Mouse (Mus musculus) gastrocnemius, postnatal 25 days (tissue): ENCODE results near the gene Zdhhc16. TPM values are rescaled to one million over a fixed set of nuclear protein-coding genes. Genes with fewer than 3 reads are reported as not detected.

Experiments
- DNase-seq: peaks from one replicate; pipeline ENCODE4 v3.0.0; 2022
- long read RNA-seq, 2 experiments: library from polyadenylated mRNA; stranded (forward); transcript quantifications; one replicate each; pipeline ENCODE4 v2.0.0; 2021
- total RNA-seq, 2 experiments: library from RNA; stranded (reverse); gene quantifications; 1 replicate in 1 of 2; 2 replicates in 1 of 2; pipeline ENCODE4 v1.2.3; 2021

The Zdhhc16 gene
- total RNA-seq = 10 to 100 TPM; 19.2 to 20.5 TPM
- long read RNA-seq, experiment 1, transcript Zdhhc16-201 (11 exons, 1,821 nt) = major isoform, 9 of 36 reads
- long read RNA-seq, experiment 1, partial matches to known transcripts = 2 of 36 reads
- long read RNA-seq, experiment 1, other reads (novel, unspliced or antisense) = 24 of 36 reads
- long read RNA-seq, experiment 2, transcript Zdhhc16-201 (11 exons, 1,821 nt) = major isoform, 15 of 45 reads
- long read RNA-seq, experiment 2, partial matches to known transcripts = 1 of 45 reads
- long read RNA-seq, experiment 2, other reads (novel, unspliced or antisense) = 29 of 45 reads

GRCm38 (mm10) chr19:41933179-41934086, at the start of gene Zdhhc16, which contains the start of gene Exosc1:
Zdhhc16 (plus strand) TSS chr19:41933480.
Exosc1 (minus strand) TSS chr19:41933423.
- peak; percentile 98 for DNase-seq

GRCm38 (mm10) chr19:41883882-41884281, 49.4 kb upstream of the Zdhhc16 start:
- DNase-seq = no peak

GRCm38 (mm10) chr19:41888191-41888590, 45.1 kb upstream of the Zdhhc16 start:
- no peak for DNase-seq

GRCm38 (mm10) chr19:41894959-41895358, 38.3 kb upstream of the Zdhhc16 start:
- DNase-seq = no peak

GRCm38 (mm10) chr19:41895460-41896318, 37.6 kb upstream of the Zdhhc16 start, which contains the start of gene Rrp12:
Rrp12 (minus strand) TSS chr19:41896173.
- DNase-seq = peak; percentile 74

- DNase-seq = no peak
Observed at GRCm38 (mm10) chr19:41896319-41896711, 37.0 kb upstream of the Zdhhc16 start.

- no peak for DNase-seq
Observed at GRCm38 (mm10) chr19:41898860-41899259, 34.4 kb upstream of the Zdhhc16 start.

GRCm38 (mm10) chr19:41900495-41901090, 32.7 kb upstream of the Zdhhc16 start:
- no peak for DNase-seq

GRCm38 (mm10) chr19:41901696-41902095, 31.6 kb upstream of the Zdhhc16 start:
- DNase-seq = no peak

- DNase-seq = no peak
Observed at GRCm38 (mm10) chr19:41902848-41903593, 30.3 kb upstream of the Zdhhc16 start.

- DNase-seq = no peak
Observed at GRCm38 (mm10) chr19:41905246-41905645, 28.0 kb upstream of the Zdhhc16 start.

GRCm38 (mm10) chr19:41906311-41907078, 26.8 kb upstream of the Zdhhc16 start:
- no peak for DNase-seq

GRCm38 (mm10) chr19:41907079-41907760, 26.1 kb upstream of the Zdhhc16 start:
- DNase-seq = no peak

GRCm38 (mm10) chr19:41908736-41909135, 24.5 kb upstream of the Zdhhc16 start:
- DNase-seq = no peak

GRCm38 (mm10) chr19:41910396-41910795, 22.9 kb upstream of the Zdhhc16 start:
- no peak for DNase-seq

- DNase-seq = peak; percentile 97
Observed at GRCm38 (mm10) chr19:41911178-41912073, 21.9 kb upstream of the Zdhhc16 start, which contains the start of gene Pgam1. Pgam1 (plus strand) TSS chr19:41911923.

GRCm38 (mm10) chr19:41912121-41913080, 20.9 kb upstream of the Zdhhc16 start:
- DNase-seq = peak; percentile 48
